Mouse (Mus musculus) myocyte (in vitro differentiated cells): Measurements from ENCODE around the gene Tmem117. TPM values are rescaled to one million over a fixed set of nuclear protein-coding genes. Genes with fewer than 3 reads are reported as not detected.

ENCODE experiments used
- H3K27me3 ChIP-seq: one replicate; pipeline ENCODE4 v1.6.1; 2011; ENCODE audit not compliant: control insufficient read depth, insufficient read depth, insufficient read length
- H3K36me3 ChIP-seq: one replicate; pipeline ENCODE4 v1.6.1; 2011; ENCODE audit not compliant: control insufficient read depth, insufficient read depth
- H3K4me2 ChIP-seq: one replicate; pipeline ENCODE4 v1.6.1; 2011; ENCODE audit warnings: low read depth, control low read depth
- H3K4me3 ChIP-seq: one replicate; pipeline ENCODE4 v1.5.1; 2011; ENCODE audit warnings: mild to moderate bottlenecking, control low read depth, moderate library complexity
- H3K79me2 ChIP-seq: one replicate; pipeline ENCODE4 v1.6.1; 2011; ENCODE audit not compliant: control insufficient read depth, insufficient read depth
- H3ac ChIP-seq: one replicate; pipeline ENCODE4 v1.6.1; 2011; ENCODE audit not compliant: control insufficient read depth, insufficient read length
- CEBPB ChIP-seq: IDR thresholded peaks from 2 replicates; pipeline ENCODE4 v1.6.1; 2011; ENCODE audit warnings: mild to moderate bottlenecking, moderate library complexity; ENCODE audit not compliant: poor library complexity, insufficient read depth, severe bottlenecking
- E2F4 ChIP-seq: IDR thresholded peaks from one replicate; pipeline ENCODE4 v1.6.1; 2011; ENCODE audit warnings: mild to moderate bottlenecking, control low read depth, moderate library complexity; ENCODE audit not compliant: insufficient read depth
- MAX ChIP-seq: IDR thresholded peaks from one replicate; pipeline ENCODE4 v1.6.1; 2011; ENCODE audit warnings: low read depth, mild to moderate bottlenecking, control low read depth
- MYOD1 ChIP-seq, 3 experiments: IDR thresholded peaks; one replicate each; pipeline ENCODE4 v1.6.1; 2011; ENCODE audit warnings: control low read depth in 2 of 3, low read depth in 2 of 3, mild to moderate bottlenecking in 2 of 3, moderate library complexity in 1 of 3; ENCODE audit not compliant: insufficient read length in 2 of 3, control insufficient read depth in 1 of 3
- MYOG ChIP-seq, 3 experiments: IDR thresholded peaks; one replicate each; pipeline ENCODE4 v1.6.1; 2011; ENCODE audit warnings: control low read depth in 2 of 3, low read depth in 2 of 3, mild to moderate bottlenecking in 2 of 3; ENCODE audit not compliant: insufficient read length in 2 of 3, control insufficient read depth in 1 of 3, insufficient read depth in 1 of 3
- POLR2A ChIP-seq: IDR thresholded peaks from one replicate; pipeline ENCODE4 v1.6.1; 2011; ENCODE audit warnings: low read depth, mild to moderate bottlenecking, control low read depth, moderate library complexity; ENCODE audit not compliant: insufficient read length
- POLR2AphosphoS2 ChIP-seq: IDR thresholded peaks from one replicate; pipeline ENCODE4 v1.6.1; 2011; ENCODE audit warnings: low read depth, control low read depth; ENCODE audit not compliant: insufficient read length
- REST ChIP-seq: IDR thresholded peaks from one replicate; pipeline ENCODE4 v1.6.1; 2011; ENCODE audit warnings: mild to moderate bottlenecking, control low read depth, moderate library complexity; ENCODE audit not compliant: insufficient read depth, insufficient read length
- SRF ChIP-seq: IDR thresholded peaks from one replicate; pipeline ENCODE4 v1.6.1; 2011; ENCODE audit warnings: low read depth; ENCODE audit not compliant: control insufficient read depth, insufficient read length
- TCF12 ChIP-seq: IDR thresholded peaks from one replicate; pipeline ENCODE4 v1.6.1; 2011; ENCODE audit warnings: mild to moderate bottlenecking, control low read depth; ENCODE audit not compliant: poor library complexity, insufficient read depth, severe bottlenecking
- TCF3 ChIP-seq: IDR thresholded peaks from one replicate; pipeline ENCODE4 v1.6.1; 2011; ENCODE audit warnings: low read depth, control low read depth; ENCODE audit not compliant: insufficient read length
- USF1 ChIP-seq: IDR thresholded peaks from one replicate; pipeline ENCODE4 v1.6.1; 2011; ENCODE audit warnings: low read depth, mild to moderate bottlenecking, control low read depth, moderate library complexity
- polyA plus RNA-seq: library from polyadenylated mRNA; unstranded; fragments of >200 nt; fragmentation: generic; extraction: Trizol; gene quantifications from one replicate; pipeline ENCODE4 v1.2.1, GENCODE M21; 2012; ENCODE audit warnings: missing spikeins

Tmem117 gene
- polyA plus RNA-seq, 1 experiment, result 0.37 TPM

GRCm38 (mm10) chr15:94639126-94639525, 10.1 kb downstream of the Tmem117 start:
- no peak overlapping the region for H3ac ChIP-seq
- H3K4me3 ChIP-seq, result no peak overlapping the region
- no peaks in the 10 kb centered on the region for H3K36me3 ChIP-seq
- no peaks in the 10 kb centered on the region for H3K27me3 ChIP-seq
- no peaks in the 10 kb centered on the region for H3K79me2 ChIP-seq
- TF ChIP-seq REST, result no peak
- TF ChIP-seq CEBPB, result no peak
- no peak for TF ChIP-seq E2F4
- TF ChIP-seq POLR2A, result no peak
- no peak for TF ChIP-seq MYOD1 (IDR thresholded peaks at IDR 0.05; ENCODE audit: control insufficient read depth in 1 of 3, insufficient read length in 2 of 3, low read depth in 2 of 3)
- no peak for TF ChIP-seq TCF12
- no peak for TF ChIP-seq SRF
- TF ChIP-seq USF1, result no peak
- no peak for TF ChIP-seq TCF3
- TF ChIP-seq MAX, result no peak
- no peak for TF ChIP-seq MYOG (IDR thresholded peaks at IDR 0.05; ENCODE audit: control insufficient read depth in 1 of 3, insufficient read depth in 1 of 3, insufficient read length in 2 of 3, low read depth in 2 of 3)
- no peak for TF ChIP-seq POLR2AphosphoS2
- H3K4me2 ChIP-seq, result no peak overlapping the region

- Histone ChIP-seq H3K4me3 (no peak overlapping the region), H3K79me2 (no peaks in the 10 kb centered on the region), H3ac (no peak overlapping the region), H3K27me3 (peaks cover 22% of the 10 kb centered on the region), H3K36me3 (no peaks in the 10 kb centered on the region), H3K4me2 (no peak overlapping the region)
- no peak for TF ChIP-seq MYOD1 (IDR thresholded peaks at IDR 0.05; ENCODE audit: control insufficient read depth in 1 of 3, insufficient read length in 2 of 3, low read depth in 2 of 3)
Measured at GRCm38 (mm10) chr15:94646012-94646411, 17.0 kb downstream of the Tmem117 start.

- Histone ChIP-seq H3K4me2 (no peak overlapping the region), H3K36me3 (no peaks in the 10 kb centered on the region), H3K79me2 (no peaks in the 10 kb centered on the region), H3K4me3 (no peak overlapping the region), H3ac (no peak overlapping the region), H3K27me3 (peaks cover 37% of the 10 kb centered on the region)
- TF ChIP-seq MYOG (IDR thresholded peaks at IDR 0.05; ENCODE audit: control insufficient read depth in 1 of 3, insufficient read depth in 1 of 3, insufficient read length in 2 of 3, low read depth in 2 of 3) (no peak), USF1 (no peak), POLR2AphosphoS2 (no peak), CEBPB (no peak), MYOD1 (IDR thresholded peaks at IDR 0.05; ENCODE audit: control insufficient read depth in 1 of 3, insufficient read length in 2 of 3, low read depth in 2 of 3) (no peak), TCF12 (no peak), TCF3 (no peak), SRF (no peak), MAX (no peak), POLR2A (no peak), E2F4 (no peak), REST (no peak)
Measured at GRCm38 (mm10) chr15:94648430-94648829, 19.4 kb downstream of the Tmem117 start.

- H3K36me3 ChIP-seq, result no peaks in the 10 kb centered on the region
- TF ChIP-seq TCF3, result no peak
- no peak for TF ChIP-seq POLR2A
- no peak for TF ChIP-seq TCF12
- TF ChIP-seq CEBPB, result no peak
- TF ChIP-seq SRF, result no peak
- TF ChIP-seq MYOG (IDR thresholded peaks at IDR 0.05; ENCODE audit: control insufficient read depth in 1 of 3, insufficient read depth in 1 of 3, insufficient read length in 2 of 3, low read depth in 2 of 3), result no peak
- no peak for TF ChIP-seq MYOD1 (IDR thresholded peaks at IDR 0.05; ENCODE audit: control insufficient read depth in 1 of 3, insufficient read length in 2 of 3, low read depth in 2 of 3)
- TF ChIP-seq MAX, result no peak
- TF ChIP-seq REST, result no peak
- no peak for TF ChIP-seq USF1
- no peak for TF ChIP-seq E2F4
- TF ChIP-seq POLR2AphosphoS2, result no peak
- no peaks in the 10 kb centered on the region for H3K79me2 ChIP-seq
- H3ac ChIP-seq, result no peak overlapping the region
- no peak overlapping the region for H3K4me3 ChIP-seq
- H3K27me3 ChIP-seq, result peaks cover 42% of the 10 kb centered on the region
- no peak overlapping the region for H3K4me2 ChIP-seq
Measured at GRCm38 (mm10) chr15:94649071-94649765, 20.2 kb downstream of the Tmem117 start.

- TF ChIP-seq MYOG (IDR thresholded peaks at IDR 0.05; ENCODE audit: control insufficient read depth in 1 of 3, insufficient read depth in 1 of 3, insufficient read length in 2 of 3, low read depth in 2 of 3) (no peak), MAX (no peak), USF1 (no peak), TCF3 (no peak), POLR2A (no peak), POLR2AphosphoS2 (no peak), REST (no peak), MYOD1 (IDR thresholded peaks at IDR 0.05; ENCODE audit: control insufficient read depth in 1 of 3, insufficient read length in 2 of 3, low read depth in 2 of 3) (no peak), SRF (no peak), CEBPB (no peak), E2F4 (no peak), TCF12 (no peak)
- no peak overlapping the region for H3K4me3 ChIP-seq
- H3K4me2 ChIP-seq, result no peak overlapping the region
Measured at GRCm38 (mm10) chr15:94649766-94650120, 20.7 kb downstream of the Tmem117 start.

More at GRCm38 (mm10) chr15:94649766-94650120, 20.7 kb downstream of the Tmem117 start:
- no peak overlapping the region for H3ac ChIP-seq
- no peaks in the 10 kb centered on the region for H3K79me2 ChIP-seq
- H3K27me3 ChIP-seq, result peaks cover 45% of the 10 kb centered on the region
- H3K36me3 ChIP-seq, result no peaks in the 10 kb centered on the region
